Comparison of ENCODE assay signal across 16 mouse cellular contexts in the genomic region with DNA sequence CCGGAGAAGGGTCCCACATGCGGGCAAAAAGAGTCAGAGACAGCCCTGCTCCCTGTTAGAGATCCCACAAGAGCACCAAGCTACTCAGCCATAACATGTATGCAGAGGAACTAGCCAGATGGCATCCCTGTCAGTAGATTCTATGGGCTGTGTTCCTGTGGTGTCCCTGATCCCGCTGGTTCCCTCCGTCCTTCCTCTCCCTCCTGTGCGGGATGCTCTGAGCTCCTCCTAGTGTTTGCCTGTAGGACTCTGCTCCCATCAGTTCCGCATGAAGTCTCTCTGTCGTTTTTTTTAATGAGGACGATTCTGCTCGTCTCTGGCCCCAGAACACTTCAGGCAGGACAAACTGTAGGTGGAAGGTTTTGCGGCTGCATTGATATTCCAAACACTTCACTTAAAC.
DNase-seq lines count a peak whose midpoint lies in the region; ATAC-seq and TF ChIP-seq lines count a peak whose summit lies in the region.
"Had no signal": no experiment of that assay in that cellular context is flagged by ENCODE, and none has a peak within 500 bp of the region (broad histone marks: within the 10 kb centered on the region; RNA-seq: fewer than 3 reads in every experiment).

No protein-coding gene starts in this region.

- H3K4me2 ChIP-seq in neural tube, embryonic 12.5 days (replicated peaks) = no peak overlapping the region
- no peak overlapping the region for H3K4me2 ChIP-seq in hindbrain, postnatal 0 days (ENCODE audit: low read depth, low read length)
- H3K4me2 ChIP-seq: liver, embryonic 13.5 days had no signal

- H3K4me3 ChIP-seq in neural tube, embryonic 12.5 days = no peak overlapping the region
- H3K4me3 ChIP-seq in hindbrain, postnatal 0 days (ENCODE audit: low read length) = no peak overlapping the region
- H3K4me3 ChIP-seq: heart, embryonic 10.5 days; limb, embryonic 10.5 days; liver, embryonic 13.5 days had no signal

- WGBS in neural tube, embryonic 12.5 days = 46% methylated on average over 10 of the region's 10 CpGs
- WGBS in hindbrain, postnatal 0 days = 36% methylated on average over 10 of the region's 10 CpGs

- no peak for TF ChIP-seq CTCF in hindbrain, postnatal 0 days (IDR thresholded peaks at IDR 0.05; ENCODE audit: low read depth)

- H3K27me3 ChIP-seq in neural tube, embryonic 12.5 days (replicated peaks) = no peaks in the 10 kb centered on the region
- no peaks in the 10 kb centered on the region for H3K27me3 ChIP-seq in hindbrain, postnatal 0 days (ENCODE audit: insufficient read depth, low read length)
- H3K27me3 ChIP-seq: liver, embryonic 13.5 days had no signal

- H3K27ac ChIP-seq in neural tube, embryonic 12.5 days = no peak overlapping the region
- no peak overlapping the region for H3K27ac ChIP-seq in hindbrain, postnatal 0 days
- H3K27ac ChIP-seq: heart, embryonic 10.5 days; limb, embryonic 10.5 days; liver, embryonic 13.5 days had no signal

- ATAC-seq in neural tube, embryonic 12.5 days (ENCODE audit: low FRiP score, low read depth) = peak; percentile 17; the same call in 1 of the 2 replicates
- peak; percentile 32; the same call in 1 of the 2 replicates for ATAC-seq in hindbrain, postnatal 0 days
- ATAC-seq: forebrain, postnatal 0 days had no signal

- DNase-seq in kidney, adult 9 months = peak; percentile 13
- DNase-seq in kidney, adult 8-10 months = no peak
- no peak for DNase-seq in neural tube, embryonic 10.5 days (ENCODE audit: extremely low spot score, low spot score)
- DNase-seq in hindbrain, postnatal 0 days (ENCODE audit: low spot score) = peak; percentile 18
- DNase-seq in spleen, postnatal 14 days (ENCODE audit: low spot score in 2 of 2) = no peak
- DNase-seq in lung, adult 18-20 months = no peak
- DNase-seq: embryo, embryonic 11 days; forebrain, postnatal 0 days; gastrocnemius, postnatal 10 days; heart, postnatal 36 days; liver, embryonic 13.5 days; lung, postnatal 14 days; thymus, adult 18-20 months had no signal

- H3K4me1 ChIP-seq in neural tube, embryonic 12.5 days = no peaks in the 10 kb centered on the region
- no peaks in the 10 kb centered on the region for H3K4me1 ChIP-seq in hindbrain, postnatal 0 days (ENCODE audit: insufficient read depth, low read length)
- H3K4me1 ChIP-seq: heart, embryonic 10.5 days; limb, embryonic 10.5 days; liver, embryonic 13.5 days had no signal

- H3K9ac ChIP-seq in neural tube, embryonic 12.5 days = no peak overlapping the region
- H3K9ac ChIP-seq in hindbrain, postnatal 0 days (replicated peaks; ENCODE audit: low read length) = no peak overlapping the region
- H3K9ac ChIP-seq: forebrain, postnatal 0 days; liver, embryonic 13.5 days had no signal

- H3K36me3 ChIP-seq in neural tube, embryonic 12.5 days = no peaks in the 10 kb centered on the region
- no peaks in the 10 kb centered on the region for H3K36me3 ChIP-seq in hindbrain, postnatal 0 days (ENCODE audit: insufficient read depth, low read length)
- H3K36me3 ChIP-seq: heart, embryonic 10.5 days; liver, embryonic 13.5 days had no signal

- no peaks in the 10 kb centered on the region for H3K9me3 ChIP-seq in neural tube, embryonic 12.5 days
- H3K9me3 ChIP-seq in hindbrain, postnatal 0 days (ENCODE audit: low read length) = no peaks in the 10 kb centered on the region
- H3K9me3 ChIP-seq: heart, embryonic 10.5 days; limb, embryonic 10.5 days; liver, embryonic 13.5 days had no signal

Comparison
In these comparisons a context has a peak if more than half of its experiments do, and no peak if none do; other contexts are left out.
1. DNase-seq: peak in kidney, adult 9 months (single experiment) and hindbrain, postnatal 0 days (single experiment); none in kidney, adult 8-10 months (0 of 2), neural tube, embryonic 10.5 days (single experiment), spleen, postnatal 14 days (0 of 2) and lung, adult 18-20 months (0 of 2).